Mouse (Mus musculus): ENCODE measurements around the gene Gm10750.

GRCm38 (mm10) chr2:148995133-148995532, 21.9 kb downstream of the Gm10750 start:
- TF ChIP-seq EP300 (optimal IDR thresholded peaks at IDR 0.05) (no peak), CTCF (IDR thresholded peaks at IDR 0.05; ENCODE audit: low read depth) (no peak)
